Mouse (Mus musculus) thymus, adult 2 months (tissue): ENCODE results near the gene Pga5. TPM values are rescaled to one million over a fixed set of nuclear protein-coding genes. Genes with fewer than 3 reads are reported as not detected.
A peak's percentile ranks its signal among the peaks of the same experiment; 100 is the strongest.

ENCODE experiments used
- DNase-seq: peaks from one replicate; pipeline ENCODE4 v3.0.0; 2021
- H3K27ac ChIP-seq: fragments of 200-500 bp; 2 replicates; pipeline ENCODE4 v1.5.1; 2012; ENCODE audit warnings: low read length, control low read depth; ENCODE audit not compliant: control insufficient read depth, insufficient read depth
- H3K27me3 ChIP-seq: fragments of 200-500 bp; 2 replicates; pipeline ENCODE4 v1.6.1; 2012; ENCODE audit warnings: mild to moderate bottlenecking, low read length, moderate library complexity, mixed read lengths; ENCODE audit not compliant: control insufficient read depth, insufficient read depth
- H3K36me3 ChIP-seq: fragments of 200-500 bp; 2 replicates; pipeline ENCODE4 v1.6.1; 2012; ENCODE audit warnings: mild to moderate bottlenecking, low read length, moderate library complexity; ENCODE audit not compliant: control insufficient read depth, insufficient read depth
- H3K4me1 ChIP-seq: fragments of 200-500 bp; replicated peaks from 2 replicates; pipeline ENCODE4 v1.6.1; 2012; ENCODE audit warnings: low read length; ENCODE audit not compliant: control insufficient read depth, insufficient read depth
- H3K4me3 ChIP-seq: fragments of 200-500 bp; 2 replicates; pipeline ENCODE4 v1.5.1; 2012; ENCODE audit warnings: mild to moderate bottlenecking, low read length, control low read depth, moderate library complexity; ENCODE audit not compliant: control insufficient read depth, insufficient read depth
- CTCF ChIP-seq: fragments of 200-500 bp; IDR thresholded peaks from 2 replicates; pipeline ENCODE4 v1.5.1; 2012; ENCODE audit warnings: mild to moderate bottlenecking, control low read depth, low read length, moderate library complexity, borderline replicate concordance; ENCODE audit not compliant: control insufficient read depth, poor library complexity, insufficient read depth; ENCODE audit errors: extremely low read depth
- POLR2A ChIP-seq: fragments of 200-500 bp; IDR thresholded peaks from 2 replicates; pipeline ENCODE4 v1.6.1; 2012; ENCODE audit warnings: mild to moderate bottlenecking, low read length, control low read depth, moderate library complexity; ENCODE audit not compliant: control insufficient read depth, poor library complexity, insufficient read depth; ENCODE audit errors: extremely low read depth
- WGBS: fragments of 180-500 bp; shearing (Covaris S2); methylation state at CpG from one replicate; pipeline ENCODE4 v1.1.7; 2018; 5-methylcytosine and 5-hydroxymethylcytosine counted together
- polyA plus RNA-seq: library from polyadenylated mRNA; depleted of rRNA; stranded (reverse); fragments of >200 nt; gene quantifications from 2 replicates; pipeline ENCODE4 v1.2.3, GENCODE M21; 2012

Pga5 gene
- polyA plus RNA-seq, 1 experiment: 0.59 TPM

DNA sequence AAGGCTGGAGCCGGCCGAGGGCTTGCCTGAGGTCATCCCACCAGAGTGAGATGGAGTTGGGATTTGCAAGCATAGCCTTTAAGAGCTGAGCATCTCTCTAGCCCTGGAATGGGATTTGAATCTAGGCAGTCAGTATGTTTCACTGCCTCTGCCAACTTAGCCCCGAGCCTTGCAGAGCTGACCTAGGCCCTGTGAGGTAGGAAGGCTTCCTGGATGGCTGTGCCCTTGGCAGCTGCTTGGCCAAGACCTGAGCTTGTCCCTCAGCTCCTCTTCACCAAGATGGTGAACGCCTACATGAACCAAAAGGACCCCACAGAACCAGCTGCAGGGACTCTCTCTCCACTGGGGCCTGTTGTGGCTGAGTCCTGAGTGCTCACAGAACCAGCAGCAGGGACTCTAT lies 32.9 kb upstream of the Pga5 start:
- 100% methylated on average over 4 of the region's 4 CpGs for WGBS
- no peaks in the 10 kb centered on the region for H3K27me3 ChIP-seq
- H3K4me1 ChIP-seq: peaks cover 13% of the 10 kb centered on the region
- peaks cover 16% of the 10 kb centered on the region for H3K36me3 ChIP-seq
- H3K4me3 ChIP-seq: no peak overlapping the region
- H3K27ac ChIP-seq: no peak overlapping the region
- DNase-seq: no peak
- TF ChIP-seq POLR2A: no peak
- no peak for TF ChIP-seq CTCF

DNA sequence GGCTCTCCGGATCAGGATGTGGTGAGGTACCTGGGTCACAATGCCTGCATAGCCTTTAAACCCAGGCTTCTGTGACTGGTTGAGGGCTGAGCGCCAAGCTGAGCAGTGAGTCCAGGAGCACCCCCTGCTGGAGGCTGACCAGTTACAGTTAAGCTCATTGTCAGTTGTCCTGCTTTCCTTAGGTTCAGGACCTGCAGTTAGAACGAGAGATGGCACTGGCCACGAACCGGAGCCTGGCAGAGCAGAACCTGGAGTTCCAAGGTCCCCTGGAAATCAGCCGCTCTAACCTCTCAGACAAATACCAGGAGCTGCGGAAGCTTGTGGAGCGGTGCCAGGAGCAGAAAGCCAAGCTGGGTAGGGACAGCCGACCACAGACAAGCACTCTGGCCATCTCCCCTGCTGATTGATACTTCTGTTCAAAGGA lies 32.2 kb upstream of the Pga5 start:
- Histone ChIP-seq H3K27me3 (no peaks in the 10 kb centered on the region), H3K36me3 (peaks cover 16% of the 10 kb centered on the region), H3K4me1 (peaks cover 7% of the 10 kb centered on the region), H3K4me3 (no peak overlapping the region), H3K27ac (no peak overlapping the region)
- WGBS: 61% methylated on average over 9 of the region's 9 CpGs
- TF ChIP-seq CTCF: 0 out of 2 replicates have a peak, but pooled peaks have one; percentile 49
- TF ChIP-seq POLR2A: no peak
- peak; percentile 61 for DNase-seq

DNA sequence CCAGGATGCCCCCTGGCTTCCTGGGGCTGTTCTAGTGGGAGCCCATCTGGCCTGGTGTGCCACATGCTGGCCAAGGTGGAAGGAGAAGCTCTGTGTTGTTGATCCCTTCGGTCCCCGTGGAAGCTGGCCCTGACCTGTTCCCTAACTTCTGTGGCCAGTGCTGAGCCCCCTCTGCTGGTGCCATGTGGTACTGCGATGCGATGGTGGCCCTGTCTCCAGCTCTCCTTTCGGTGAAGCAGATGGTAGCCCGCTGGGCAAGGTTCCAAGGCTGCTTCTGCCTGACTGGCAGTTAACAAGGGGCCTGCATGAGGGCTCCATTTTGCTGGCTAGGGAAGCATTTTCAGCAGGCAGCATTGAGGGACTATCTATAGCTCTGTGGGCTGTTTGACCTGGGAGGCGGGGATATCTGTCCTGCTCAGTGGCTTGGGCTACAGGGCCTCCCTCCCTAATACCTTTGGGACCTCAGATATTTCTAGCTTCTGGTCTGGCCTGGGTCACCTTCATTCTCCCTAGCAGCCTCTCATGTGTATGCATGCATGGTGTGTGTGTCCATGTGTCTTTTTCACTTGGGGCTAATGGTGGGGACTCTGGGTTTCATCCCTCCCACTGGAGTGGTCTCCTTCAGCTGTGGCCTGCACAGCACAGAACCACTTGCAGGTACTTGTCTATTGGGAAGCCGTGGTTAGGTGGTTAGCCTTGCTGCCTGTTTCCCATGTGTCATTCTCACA lies 31.7 kb upstream of the Pga5 start:
- H3K27me3 ChIP-seq: no peaks in the 10 kb centered on the region
- no peak overlapping the region for H3K27ac ChIP-seq
- H3K4me3 ChIP-seq: no peak overlapping the region
- TF ChIP-seq CTCF (peak; percentile 98), POLR2A (no peak)
- H3K36me3 ChIP-seq: peaks cover 16% of the 10 kb centered on the region
- peak; percentile 89 for DNase-seq
- peaks cover 6% of the 10 kb centered on the region for H3K4me1 ChIP-seq
- 12% methylated on average over 8 of the region's 8 CpGs for WGBS

DNA sequence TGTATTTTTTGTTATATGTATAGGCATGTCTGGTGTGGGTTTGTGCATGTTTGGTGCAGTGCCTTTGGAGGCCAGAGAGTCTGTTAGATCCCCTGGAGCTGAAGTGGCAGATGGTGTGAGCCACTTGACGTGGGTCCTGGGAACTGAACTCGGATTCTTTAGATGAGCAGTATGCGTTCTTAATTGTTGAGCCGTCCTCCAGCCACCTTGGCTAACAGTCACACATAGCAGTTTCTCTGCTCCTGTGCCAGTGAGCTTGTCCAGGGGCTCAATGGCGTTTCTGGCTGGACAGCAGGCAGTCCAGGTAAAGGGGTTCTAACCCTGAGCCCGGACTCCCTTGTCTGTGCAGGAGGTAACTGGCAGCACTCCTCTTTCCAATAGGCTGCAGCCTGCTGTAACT lies 31.0 kb upstream of the Pga5 start:
- peaks cover 6% of the 10 kb centered on the region for H3K4me1 ChIP-seq
- H3K36me3 ChIP-seq: peaks cover 16% of the 10 kb centered on the region
- H3K27ac ChIP-seq: no peak overlapping the region
- TF ChIP-seq CTCF (no peak), POLR2A (no peak)
- no peak for DNase-seq
- H3K27me3 ChIP-seq: no peaks in the 10 kb centered on the region
- 89% methylated on average over 6 of the region's 6 CpGs for WGBS
- H3K4me3 ChIP-seq: no peak overlapping the region

DNA sequence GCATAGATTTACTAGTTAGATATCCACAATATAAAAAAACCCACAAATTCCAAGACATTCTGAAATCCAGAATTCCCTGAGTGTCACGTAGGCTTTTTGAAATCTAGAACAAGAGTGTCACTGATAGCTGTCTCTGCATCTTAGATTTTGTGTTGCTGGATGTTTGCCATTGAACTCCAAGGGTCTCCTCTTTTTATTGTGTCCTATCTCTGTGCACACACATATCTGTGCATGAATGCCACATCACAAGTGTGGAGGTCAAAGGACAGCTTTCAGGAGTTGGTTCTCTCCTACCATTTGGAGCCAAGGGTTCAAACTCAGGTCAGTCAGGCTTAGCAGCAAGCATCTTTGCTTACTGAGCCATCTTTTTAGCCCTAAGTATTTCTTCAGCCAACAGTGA lies 30.0 kb upstream of the Pga5 start:
- H3K4me3 ChIP-seq: no peak overlapping the region
- peaks cover 14% of the 10 kb centered on the region for H3K4me1 ChIP-seq
- peaks cover 13% of the 10 kb centered on the region for H3K36me3 ChIP-seq
- no peaks in the 10 kb centered on the region for H3K27me3 ChIP-seq
- WGBS: 100% methylated on average over 1 of the region's 1 CpGs
- H3K27ac ChIP-seq: no peak overlapping the region
- no peak for DNase-seq
- TF ChIP-seq POLR2A (no peak), CTCF (no peak)

- no peak for TF ChIP-seq CTCF
- TF ChIP-seq POLR2A: no peak
- no peak for DNase-seq
- H3K4me3 ChIP-seq: no peak overlapping the region
- no peaks in the 10 kb centered on the region for H3K27me3 ChIP-seq
- H3K27ac ChIP-seq: no peak overlapping the region
- peaks cover 11% of the 10 kb centered on the region for H3K36me3 ChIP-seq
- WGBS: 92% methylated on average over 13 of the region's 13 CpGs
- peaks cover 14% of the 10 kb centered on the region for H3K4me1 ChIP-seq
These were observed 29.4 kb upstream of the Pga5 start for GRCm38 (mm10) chr19:10707087-10707875.

- Histone ChIP-seq H3K36me3 (no peaks in the 10 kb centered on the region), H3K27me3 (no peaks in the 10 kb centered on the region), H3K27ac (no peak overlapping the region), H3K4me3 (no peak overlapping the region), H3K4me1 (peaks cover 26% of the 10 kb centered on the region)
- 34% methylated on average over 8 of the region's 8 CpGs for WGBS
- TF ChIP-seq POLR2A: no peak
- no peak for TF ChIP-seq CTCF
- no peak for DNase-seq
These were observed 25.6 kb upstream of the Pga5 start for GRCm38 (mm10) chr19:10703470-10703869.
